In genomic region chr7:123465692-123466387, GRCm38 (mm10) we compare ENCODE assay signal across 8 mouse cellular contexts. TPM values are rescaled to one million over a fixed set of nuclear protein-coding genes. Genes with fewer than 3 reads are reported as not detected.
DNase-seq lines count a peak whose midpoint lies in the region; ATAC-seq and TF ChIP-seq lines count a peak whose summit lies in the region.

No protein-coding gene starts in this region.

- no peak for ATAC-seq in liver, embryonic 12.5 days
- ATAC-seq in intestine, embryonic 16.5 days: peak; percentile 38; the same call in 1 of the 2 replicates
- ATAC-seq in midbrain, embryonic 13.5 days: peak; percentile 77

- no peaks in the 10 kb centered on the region for H3K36me3 ChIP-seq in liver, embryonic 12.5 days
- no peaks in the 10 kb centered on the region for H3K36me3 ChIP-seq in intestine, embryonic 16.5 days (ENCODE audit: control insufficient read depth, insufficient read depth, low read length)
- no peaks in the 10 kb centered on the region for H3K36me3 ChIP-seq in midbrain, embryonic 13.5 days
- no peaks in the 10 kb centered on the region for H3K36me3 ChIP-seq in small intestine, adult 2 months (ENCODE audit: control insufficient read depth, insufficient read depth, low read length)

- H3K4me2 ChIP-seq in liver, embryonic 12.5 days: no peak overlapping the region
- no peak overlapping the region for H3K4me2 ChIP-seq in intestine, embryonic 16.5 days (ENCODE audit: low read depth, low read length)
- no peak overlapping the region for H3K4me2 ChIP-seq in midbrain, embryonic 13.5 days (replicated peaks)

- peaks cover 34% of the 10 kb centered on the region for H3K4me1 ChIP-seq in liver, embryonic 12.5 days
- peaks cover 7% of the 10 kb centered on the region; the same call in 1 of the 2 replicates for H3K4me1 ChIP-seq in intestine, embryonic 16.5 days (ENCODE audit: control insufficient read depth, insufficient read depth, low read length)
- H3K4me1 ChIP-seq in midbrain, embryonic 13.5 days (replicated peaks): no peaks in the 10 kb centered on the region
- peaks cover 13% of the 10 kb centered on the region for H3K4me1 ChIP-seq in small intestine, adult 2 months (ENCODE audit: control insufficient read depth, insufficient read depth, insufficient read length, low read length)

- intact Hi-C loops in left cerebral cortex, postnatal 14 days (cut with DNase I): loop anchor here (2.0 to 10.0 kb wide), 4 partner anchors 59 to 519 kb away; no protein-coding TSS in a partner anchor

- H3K9me3 ChIP-seq in liver, embryonic 12.5 days (replicated peaks): no peaks in the 10 kb centered on the region
- no peaks in the 10 kb centered on the region for H3K9me3 ChIP-seq in intestine, embryonic 16.5 days (ENCODE audit: control insufficient read depth, low read length)
- H3K9me3 ChIP-seq in midbrain, embryonic 13.5 days: no peaks in the 10 kb centered on the region

- peak; percentile 79 for DNase-seq in liver
- peak; percentile 50 to 76 for DNase-seq in cerebellum, postnatal 4 days (ENCODE audit: low spot score in 2 of 2)
- peak; percentile 25 to 26 for DNase-seq in gastrocnemius, adult 8-10 months (ENCODE audit: low spot score in 2 of 2)
- DNase-seq in left cerebral cortex, postnatal 14 days (ENCODE audit: low spot score in 2 of 2): peak; percentile 55 to 83

- peak; percentile 87; the same call in 1 of the 2 replicates for TF ChIP-seq CTCF in small intestine, adult 2 months (IDR thresholded peaks at IDR 0.05; ENCODE audit: extremely low read depth, insufficient read length, insufficient replicate concordance, low read depth, low read length)

- 0 out of 2 replicates have a peak, but pooled peaks cover 9% of the 10 kb centered on the region for H3K27me3 ChIP-seq in liver, embryonic 12.5 days (replicated peaks)
- H3K27me3 ChIP-seq in intestine, embryonic 16.5 days (replicated peaks; ENCODE audit: control insufficient read depth, insufficient read depth, low read length): no peaks in the 10 kb centered on the region
- H3K27me3 ChIP-seq in midbrain, embryonic 13.5 days: no peaks in the 10 kb centered on the region
- no peaks in the 10 kb centered on the region for H3K27me3 ChIP-seq in small intestine, adult 2 months (ENCODE audit: control insufficient read depth, insufficient read depth, low read length)

- no peak overlapping the region for H3K9ac ChIP-seq in liver, embryonic 12.5 days
- no peak overlapping the region for H3K9ac ChIP-seq in intestine, embryonic 16.5 days (ENCODE audit: low read depth, low read length)
- no peak overlapping the region for H3K9ac ChIP-seq in midbrain, embryonic 13.5 days (replicated peaks)

- WGBS in liver, embryonic 12.5 days (ENCODE audit: insufficient replicate concordance): 29% methylated on average over 6 of the region's 6 CpGs
- 30% methylated on average over 6 of the region's 6 CpGs for WGBS in intestine, embryonic 16.5 days
- WGBS in midbrain, embryonic 13.5 days: 31% methylated on average over 6 of the region's 6 CpGs
- 18% methylated on average over 6 of the region's 6 CpGs for WGBS in small intestine, adult 2 months

- no peak overlapping the region for H3K27ac ChIP-seq in liver, embryonic 12.5 days
- H3K27ac ChIP-seq in intestine, embryonic 16.5 days (ENCODE audit: low read length): no peak overlapping the region
- H3K27ac ChIP-seq in midbrain, embryonic 13.5 days: no peak overlapping the region
- H3K27ac ChIP-seq in small intestine, adult 2 months (ENCODE audit: insufficient read depth, low read depth, low read length): no peak overlapping the region

- no peak for TF ChIP-seq POLR2A in small intestine, adult 2 months (IDR thresholded peaks at IDR 0.05; ENCODE audit: low read depth, low read length)

- H3K4me3 ChIP-seq in liver, embryonic 12.5 days: no peak overlapping the region
- no peak overlapping the region for H3K4me3 ChIP-seq in intestine, embryonic 16.5 days (ENCODE audit: low read length)
- H3K4me3 ChIP-seq in midbrain, embryonic 13.5 days (replicated peaks): no peak overlapping the region
- H3K4me3 ChIP-seq in small intestine, adult 2 months (ENCODE audit: low read depth, low read length): no peak overlapping the region

RNA-seq across cellular contexts. Expression of gene Aqp8, which starts 3.7 kb away (rescaled TPM):
- polyA plus RNA-seq in liver, embryonic 12.5 days (2016; fragmentation: Nextera tagmentation; extraction: Ambion mirVana): 2.4 and 2.6 TPM in 2 replicates
- total RNA-seq in gastrocnemius, adult 8-10 months (2022): not detected
- 33.2 and 42.2 TPM in 2 replicates for polyA plus RNA-seq in intestine, embryonic 16.5 days (2015; fragmentation: Nextera tagmentation; extraction: Ambion mirVana)
- total RNA-seq in left cerebral cortex, postnatal 14 days (2021): not detected
- polyA plus RNA-seq in midbrain, embryonic 13.5 days (2015; fragmentation: Nextera tagmentation; extraction: Ambion mirVana): not detected in 2 replicates
- 0.20 and 7.8 TPM in 2 replicates for polyA plus RNA-seq in small intestine, adult 2 months (2012; rRNA removed)

RNA-seq across cellular contexts. Expression of gene Zkscan2, which starts 34.4 kb away (rescaled TPM):
- polyA plus RNA-seq in liver, embryonic 12.5 days (2016; fragmentation: Nextera tagmentation; extraction: Ambion mirVana): 0.48 and 0.59 TPM in 2 replicates
- under 1 TPM; 0.07 to 0.19 (median 0.15) TPM for total RNA-seq in gastrocnemius, adult 8-10 months (2022)
- 1.1 TPM in 2 replicates for polyA plus RNA-seq in intestine, embryonic 16.5 days (2015; fragmentation: Nextera tagmentation; extraction: Ambion mirVana)
- total RNA-seq in left cerebral cortex, postnatal 14 days (2021): 10 to 100 TPM; 17.1 to 19.3 TPM
- 14.1 and 15.1 TPM in 2 replicates for polyA plus RNA-seq in midbrain, embryonic 13.5 days (2015; fragmentation: Nextera tagmentation; extraction: Ambion mirVana)
- 0.01 and 0.03 TPM in 2 replicates for polyA plus RNA-seq in small intestine, adult 2 months (2012; rRNA removed)

Comparison
In these comparisons a context has a peak if more than half of its experiments do, and no peak if none do; other contexts are left out.
1. DNase-seq: peak in every context shown above with its lines; median percentile 79 in liver; 69 in left cerebral cortex, postnatal 14 days; 63 in cerebellum, postnatal 4 days; 26 in gastrocnemius, adult 8-10 months.